Mouse (Mus musculus) intestine, embryonic 16.5 days (tissue): ENCODE measurements around the gene A530016L24Rik. TPM values are rescaled to one million over a fixed set of nuclear protein-coding genes. Genes with fewer than 3 reads are reported as not detected.

ENCODE experiments used
- ATAC-seq: fragments of 200-750 bp; cut with Nextera tagmentation; 2 replicates; pipeline ENCODE4 v1.8.0; 2017; ENCODE audit warnings: moderate TSS enrichment, moderate library complexity
- H3K27ac ChIP-seq: fragments of 300-500 bp; sonication (generic); 2 replicates; pipeline ENCODE4 v1.5.1; 2014; ENCODE audit warnings: mild to moderate bottlenecking, low read length
- H3K27me3 ChIP-seq: fragments of 300-500 bp; sonication (generic); replicated peaks from 2 replicates; pipeline ENCODE4 v1.6.1; 2014; ENCODE audit warnings: low read length, control low read depth, mixed read lengths; ENCODE audit not compliant: control insufficient read depth, insufficient read depth
- H3K36me3 ChIP-seq: fragments of 300-500 bp; sonication (generic); 2 replicates; pipeline ENCODE4 v1.6.1; 2014; ENCODE audit warnings: low read length, control low read depth; ENCODE audit not compliant: control insufficient read depth, insufficient read depth
- H3K4me1 ChIP-seq: fragments of 300-500 bp; sonication (generic); 2 replicates; pipeline ENCODE4 v1.6.1; 2014; ENCODE audit warnings: low read length, control low read depth, mixed read lengths; ENCODE audit not compliant: control insufficient read depth, insufficient read depth
- H3K4me2 ChIP-seq: fragments of 300-500 bp; sonication (generic); 2 replicates; pipeline ENCODE4 v1.6.1; 2014; ENCODE audit warnings: low read depth, low read length, control low read depth
- H3K4me3 ChIP-seq: fragments of 300-500 bp; sonication (generic); 2 replicates; pipeline ENCODE4 v1.5.1; 2014; ENCODE audit warnings: mild to moderate bottlenecking, low read length
- H3K9ac ChIP-seq: fragments of 300-500 bp; sonication (generic); 2 replicates; pipeline ENCODE4 v1.6.1; 2014; ENCODE audit warnings: low read depth, low read length
- H3K9me3 ChIP-seq: fragments of 300-500 bp; sonication (generic); 2 replicates; pipeline ENCODE4 v1.6.1; 2016; ENCODE audit warnings: low read length, control low read depth; ENCODE audit not compliant: control insufficient read depth
- WGBS: fragments of 180-500 bp; shearing (Covaris S2); extraction: QIAGEN DNeasy Blood & Tissue Kit; methylation state at CpG from one replicate; pipeline ENCODE4 v1.1.7; 2014; 5-methylcytosine and 5-hydroxymethylcytosine counted together
- polyA plus RNA-seq: library from polyadenylated mRNA; unstranded; fragments of >200 nt; fragmentation: Nextera tagmentation; extraction: Ambion mirVana; gene quantifications from 2 replicates; pipeline ENCODE4 v1.2.1, GENCODE M21; 2015

Gene A530016L24Rik
- polyA plus RNA-seq, 1 experiment from 2014 or later, result 0.10 TPM

DNA sequence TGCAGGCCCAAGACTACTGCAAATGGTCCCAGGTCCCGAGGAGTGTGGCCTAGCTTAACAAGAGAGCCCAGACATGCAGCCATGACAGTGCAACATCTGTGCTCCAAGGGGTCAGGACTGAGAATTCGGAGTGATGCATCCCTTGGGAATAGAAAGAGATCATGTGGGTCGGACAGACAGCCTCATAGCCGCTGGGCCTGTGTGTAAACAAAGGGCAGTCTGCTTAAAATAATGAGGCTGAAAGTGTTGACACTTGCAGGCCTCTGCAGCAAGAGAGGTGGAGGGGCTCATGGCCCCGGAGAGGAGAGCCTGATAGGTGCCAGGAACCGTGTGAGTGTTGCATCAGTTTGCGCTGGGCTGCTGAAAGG is 21.1 kb downstream of the A530016L24Rik start:
- no peaks in the 10 kb centered on the region for H3K36me3 ChIP-seq
- no peak overlapping the region for H3K4me3 ChIP-seq
- no peak for ATAC-seq
- H3K9me3 ChIP-seq, result no peaks in the 10 kb centered on the region
- 14% methylated on average over 7 of the region's 7 CpGs for WGBS
- H3K9ac ChIP-seq, result no peak overlapping the region
- H3K4me2 ChIP-seq, result peak overlapping the region; percentile 53; the same call in 1 of the 2 replicates
- H3K4me1 ChIP-seq, result no peaks in the 10 kb centered on the region
- H3K27ac ChIP-seq, result no peak overlapping the region
- H3K27me3 ChIP-seq, result peaks cover 12% of the 10 kb centered on the region; the same call in 1 of the 2 replicates

DNA sequence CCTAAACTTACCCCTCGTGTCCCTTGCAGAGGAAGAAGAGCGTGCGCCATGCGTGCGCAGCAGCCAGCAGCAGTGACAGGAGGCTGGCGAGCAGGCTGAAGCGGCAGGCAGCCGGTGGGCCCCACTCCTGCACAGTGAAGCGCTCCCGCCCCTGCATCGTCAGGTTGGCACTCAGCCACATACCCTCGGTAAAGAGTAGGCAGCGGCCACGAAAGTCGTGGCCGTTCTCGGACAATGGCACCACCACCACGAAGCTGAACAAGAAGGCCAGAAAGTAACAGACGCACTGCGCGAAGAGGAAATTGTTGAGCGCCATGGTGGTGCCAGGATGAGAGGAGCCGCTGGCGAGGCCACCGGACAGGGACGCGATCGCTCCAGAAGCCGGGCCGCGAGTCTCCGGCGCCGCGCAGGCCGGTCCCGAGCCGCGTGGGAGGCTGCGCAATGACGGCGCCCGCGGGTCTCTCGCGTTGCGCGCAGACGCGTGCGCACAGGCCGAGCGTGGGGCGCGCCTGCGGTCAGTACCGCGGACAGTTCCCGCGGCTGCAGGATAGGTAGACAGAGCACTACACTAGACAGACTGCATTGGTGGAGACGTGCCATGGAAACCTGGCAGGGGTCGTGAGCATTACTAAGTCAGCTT is 21.6 kb downstream of the A530016L24Rik start:
- no peak overlapping the region for H3K27ac ChIP-seq
- no peak overlapping the region for H3K9ac ChIP-seq
- no peaks in the 10 kb centered on the region for H3K36me3 ChIP-seq
- no peaks in the 10 kb centered on the region for H3K9me3 ChIP-seq
- WGBS, result 2% methylated on average over 62 of the region's 62 CpGs
- peak overlapping the region; percentile 35 for H3K4me3 ChIP-seq
- H3K4me1 ChIP-seq, result no peaks in the 10 kb centered on the region
- peaks cover 12% of the 10 kb centered on the region; the same call in 1 of the 2 replicates for H3K27me3 ChIP-seq
- no peak for ATAC-seq
- peak overlapping the region; percentile 53 for H3K4me2 ChIP-seq

DNA sequence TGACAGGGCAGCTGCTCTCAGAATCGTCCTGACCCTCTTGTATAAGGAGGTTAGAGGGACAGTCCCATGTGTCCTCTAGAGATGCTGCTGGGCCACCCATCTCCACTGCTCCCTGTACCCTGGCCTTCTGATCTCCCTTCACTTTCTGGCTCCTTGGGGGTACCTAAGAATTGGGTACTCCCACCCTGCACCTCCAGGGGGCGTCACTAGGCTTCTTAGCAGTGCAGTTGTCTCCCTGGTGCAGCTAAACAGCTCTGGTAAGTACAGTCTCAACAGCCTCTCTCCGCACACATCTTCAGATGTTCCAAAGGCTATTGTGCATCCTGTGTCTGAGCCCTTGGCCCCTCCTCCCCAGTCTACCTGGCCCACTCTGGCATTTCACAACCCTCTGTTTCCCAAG is 25.6 kb downstream of the A530016L24Rik start:
- 56% methylated on average over 3 of the region's 3 CpGs for WGBS
- H3K4me2 ChIP-seq, result no peak overlapping the region
- no peaks in the 10 kb centered on the region for H3K36me3 ChIP-seq
- no peak overlapping the region for H3K27ac ChIP-seq
- H3K27me3 ChIP-seq, result peaks cover 12% of the 10 kb centered on the region; the same call in 1 of the 2 replicates
- no peak for ATAC-seq
- 0 out of 2 replicates have a peak, but pooled peaks cover 2% of the 10 kb centered on the region for H3K4me1 ChIP-seq
- no peak overlapping the region for H3K4me3 ChIP-seq
- no peaks in the 10 kb centered on the region for H3K9me3 ChIP-seq
- H3K9ac ChIP-seq, result no peak overlapping the region

DNA sequence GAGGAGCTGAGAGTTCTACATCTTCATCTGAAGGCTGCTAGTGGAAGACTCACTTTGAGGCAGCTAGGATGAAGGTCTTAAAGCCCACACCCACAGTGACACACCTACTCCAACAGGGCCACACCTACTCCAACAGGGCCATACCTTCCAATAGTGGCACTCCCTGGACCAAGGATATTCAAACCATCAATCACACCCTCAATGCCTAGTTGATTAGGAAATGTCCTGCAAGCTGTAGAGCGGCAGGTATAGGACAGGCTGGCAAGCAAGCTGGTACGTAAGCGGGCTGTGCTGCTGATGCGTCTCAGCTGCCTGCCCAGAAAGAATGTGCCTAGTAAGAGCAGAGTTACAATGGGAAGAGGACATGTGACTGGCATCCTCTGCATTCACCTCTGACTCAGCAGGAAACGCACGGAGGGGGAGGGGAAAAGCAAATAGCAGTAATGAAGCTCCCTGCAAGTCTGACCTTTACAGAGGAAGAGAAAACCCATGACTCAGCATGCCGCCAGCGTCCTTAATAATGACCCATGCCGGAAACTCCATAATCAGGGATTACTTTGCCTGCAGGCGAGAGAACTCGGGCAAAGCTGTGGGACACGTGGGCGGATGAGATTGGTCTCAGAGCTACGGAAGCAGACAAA is 27.6 kb downstream of the A530016L24Rik start, which contains the start of gene Tmem179:
TSS of gene Tmem179 (minus strand) at position 51 of the 641 bp plus-strand sequence.
- Histone ChIP-seq H3K9me3 (no peaks in the 10 kb centered on the region), H3K36me3 (no peaks in the 10 kb centered on the region), H3K27me3 (no peaks in the 10 kb centered on the region; the same call in 1 of the 2 replicates), H3K4me2 (no peak within 1 kb of the TSS), H3K4me1 (0 out of 2 replicates have a peak, but pooled peaks cover 2% of the 10 kb centered on the region), H3K9ac (no peak within 1 kb of the TSS), H3K4me3 (no peak within 1 kb of the TSS), H3K27ac (no peak within 1 kb of the TSS)
- peak; percentile 72 for ATAC-seq
- WGBS, result 13% methylated on average over 14 of the region's 14 CpGs

DNA sequence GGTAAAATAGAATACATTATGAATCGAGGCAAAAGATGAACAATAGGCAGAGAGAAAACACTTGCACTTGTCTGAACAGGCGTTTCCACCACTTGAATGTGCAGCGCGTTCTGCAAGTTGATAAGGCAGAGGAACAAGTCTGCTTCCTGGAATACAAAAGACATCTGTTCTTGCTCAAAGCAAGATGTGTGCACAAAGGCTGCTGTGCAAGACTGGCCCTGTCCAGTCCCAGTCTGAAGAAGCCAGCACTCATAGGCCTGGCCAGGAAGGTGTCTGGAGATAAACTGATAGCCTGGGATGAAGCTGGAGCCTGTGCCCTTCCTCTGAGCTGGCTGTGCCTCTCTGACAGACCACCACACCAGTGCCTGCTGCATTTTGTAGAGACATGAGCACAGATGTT is 28.9 kb downstream of the A530016L24Rik start:
- Histone ChIP-seq H3K9me3 (no peaks in the 10 kb centered on the region), H3K27ac (no peak overlapping the region), H3K4me2 (no peak overlapping the region), H3K36me3 (no peaks in the 10 kb centered on the region), H3K4me1 (0 out of 2 replicates have a peak, but pooled peaks cover 2% of the 10 kb centered on the region), H3K27me3 (no peaks in the 10 kb centered on the region), H3K9ac (no peak overlapping the region), H3K4me3 (no peak overlapping the region)
- peak; percentile 16; the same call in 1 of the 2 replicates for ATAC-seq
- 18% methylated on average over 4 of the region's 4 CpGs for WGBS

DNA sequence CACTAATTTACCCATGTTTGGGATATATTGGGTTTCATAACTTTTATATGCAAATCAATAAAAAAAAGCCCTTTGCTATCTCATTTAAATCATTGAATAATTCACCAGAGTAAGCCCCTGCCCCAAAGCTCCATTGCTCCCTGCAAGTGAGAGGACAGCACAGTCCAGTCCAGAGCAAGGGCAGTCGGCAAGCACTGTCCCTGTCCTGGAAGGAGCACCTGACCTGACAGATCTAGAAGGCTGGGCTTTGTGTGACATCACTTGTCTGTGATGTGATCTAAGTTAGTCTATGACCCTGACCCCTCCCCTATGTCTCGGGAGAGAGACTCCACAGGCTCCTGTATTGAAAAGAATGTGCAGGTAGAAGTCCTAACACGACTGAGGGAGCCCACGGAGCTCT is 44.5 kb downstream of the A530016L24Rik start:
- Histone ChIP-seq H3K9ac (no peak overlapping the region), H3K4me3 (no peak overlapping the region), H3K36me3 (no peaks in the 10 kb centered on the region), H3K4me2 (no peak overlapping the region), H3K9me3 (no peaks in the 10 kb centered on the region), H3K27ac (no peak overlapping the region), H3K27me3 (no peaks in the 10 kb centered on the region), H3K4me1 (no peaks in the 10 kb centered on the region)
- no peak for ATAC-seq
- WGBS, result 64% methylated on average over 4 of the region's 4 CpGs

DNA sequence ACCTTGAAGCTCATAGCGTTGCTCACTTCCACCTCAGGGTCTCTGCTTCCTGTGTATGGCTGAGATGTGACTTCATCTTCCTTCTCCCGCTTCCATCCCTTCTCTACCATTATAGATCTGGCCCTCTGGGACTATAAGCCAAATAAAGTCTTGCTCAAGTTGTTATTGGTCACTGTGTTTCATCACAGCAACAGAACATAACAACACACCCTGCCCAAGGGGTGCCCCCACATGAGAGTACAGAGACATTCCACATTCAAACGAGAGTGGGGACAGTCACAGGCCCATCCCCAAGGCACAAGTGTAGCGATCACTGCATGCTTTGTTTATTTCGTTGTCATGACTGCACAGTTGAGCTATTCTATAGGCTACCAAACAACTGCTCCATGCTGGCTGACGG is 48.0 kb downstream of the A530016L24Rik start:
- no peak overlapping the region for H3K4me3 ChIP-seq
- WGBS, result 78% methylated on average over 6 of the region's 6 CpGs
- no peak overlapping the region for H3K9ac ChIP-seq
- no peaks in the 10 kb centered on the region for H3K9me3 ChIP-seq
- no peak overlapping the region for H3K27ac ChIP-seq
- no peak for ATAC-seq
- no peaks in the 10 kb centered on the region for H3K27me3 ChIP-seq
- H3K4me2 ChIP-seq, result no peak overlapping the region
- no peaks in the 10 kb centered on the region for H3K36me3 ChIP-seq
- H3K4me1 ChIP-seq, result no peaks in the 10 kb centered on the region

DNA sequence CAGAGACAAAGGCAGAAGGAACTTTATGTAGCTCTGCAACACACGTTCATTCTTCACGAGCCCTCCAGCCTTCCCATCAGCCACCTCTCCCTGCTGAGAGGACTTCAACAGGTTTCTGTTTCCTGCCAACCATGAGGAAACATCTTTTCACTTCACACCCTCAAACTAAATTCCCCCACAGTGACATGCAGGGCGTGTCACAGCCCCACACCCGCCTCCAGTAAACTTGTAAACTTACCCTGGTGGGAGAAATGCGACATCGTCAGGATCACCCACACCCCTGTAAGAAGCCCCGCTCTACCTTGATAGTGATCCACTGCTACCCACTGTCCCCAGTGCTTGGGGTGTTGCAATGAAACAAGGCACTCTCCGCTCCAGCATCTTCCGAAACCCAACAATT is 49.1 kb downstream of the A530016L24Rik start:
- Histone ChIP-seq H3K4me2 (no peak overlapping the region), H3K36me3 (no peaks in the 10 kb centered on the region), H3K27me3 (no peaks in the 10 kb centered on the region), H3K4me3 (no peak overlapping the region), H3K9me3 (no peaks in the 10 kb centered on the region), H3K4me1 (no peaks in the 10 kb centered on the region; the same call in 1 of the 2 replicates), H3K27ac (no peak overlapping the region), H3K9ac (no peak overlapping the region)
- no peak for ATAC-seq
- whole genome bisulfite sequencing, result 79% methylated on average over 9 of the region's 9 CpGs

DNA sequence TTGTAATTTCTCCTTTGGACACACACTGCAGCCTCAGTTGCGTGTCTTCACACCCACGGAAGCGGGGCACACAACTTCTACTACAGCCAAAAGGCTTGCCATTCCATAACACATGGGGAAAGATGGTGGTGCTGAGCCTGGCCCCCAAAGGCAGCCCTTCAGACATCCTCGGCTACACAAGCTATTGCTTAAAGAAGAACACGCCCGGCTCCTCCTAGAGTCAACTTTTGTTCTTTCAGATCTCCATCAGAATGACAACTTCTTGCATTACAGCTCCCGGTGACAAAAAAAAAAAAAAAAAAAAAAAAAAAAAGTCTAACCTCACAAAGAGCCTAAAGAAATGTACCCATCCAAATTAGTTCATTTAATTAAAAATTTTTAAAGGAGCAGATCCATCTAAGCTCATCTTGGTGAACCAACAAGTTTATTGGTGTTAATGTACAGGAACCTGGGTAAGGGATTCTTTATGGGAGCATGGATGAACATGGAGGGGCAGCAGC is 50.3 kb downstream of the A530016L24Rik start:
- no peak overlapping the region for H3K4me2 ChIP-seq
- no peak overlapping the region for H3K27ac ChIP-seq
- no peak overlapping the region for H3K9ac ChIP-seq
- no peaks in the 10 kb centered on the region for H3K27me3 ChIP-seq
- H3K4me3 ChIP-seq, result no peak overlapping the region
- H3K9me3 ChIP-seq, result no peaks in the 10 kb centered on the region
- no peak for ATAC-seq
- WGBS, result 89% methylated on average over 7 of the region's 7 CpGs
- no peaks in the 10 kb centered on the region; the same call in 1 of the 2 replicates for H3K4me1 ChIP-seq
- no peaks in the 10 kb centered on the region for H3K36me3 ChIP-seq
